Mouse (Mus musculus): Measurements from ENCODE around the gene Col19a1.

The Col19a1 gene

GRCm38 (mm10) chr1:24461305-24461887 is 125.9 kb downstream of the Col19a1 start:
- DNase-seq (ENCODE audit: low spot score in 2 of 2) = no peak

- no peak for DNase-seq (ENCODE audit: low spot score in 2 of 2)
These were observed 129.3 kb downstream of the Col19a1 start for GRCm38 (mm10) chr1:24458015-24458414.

DNA sequence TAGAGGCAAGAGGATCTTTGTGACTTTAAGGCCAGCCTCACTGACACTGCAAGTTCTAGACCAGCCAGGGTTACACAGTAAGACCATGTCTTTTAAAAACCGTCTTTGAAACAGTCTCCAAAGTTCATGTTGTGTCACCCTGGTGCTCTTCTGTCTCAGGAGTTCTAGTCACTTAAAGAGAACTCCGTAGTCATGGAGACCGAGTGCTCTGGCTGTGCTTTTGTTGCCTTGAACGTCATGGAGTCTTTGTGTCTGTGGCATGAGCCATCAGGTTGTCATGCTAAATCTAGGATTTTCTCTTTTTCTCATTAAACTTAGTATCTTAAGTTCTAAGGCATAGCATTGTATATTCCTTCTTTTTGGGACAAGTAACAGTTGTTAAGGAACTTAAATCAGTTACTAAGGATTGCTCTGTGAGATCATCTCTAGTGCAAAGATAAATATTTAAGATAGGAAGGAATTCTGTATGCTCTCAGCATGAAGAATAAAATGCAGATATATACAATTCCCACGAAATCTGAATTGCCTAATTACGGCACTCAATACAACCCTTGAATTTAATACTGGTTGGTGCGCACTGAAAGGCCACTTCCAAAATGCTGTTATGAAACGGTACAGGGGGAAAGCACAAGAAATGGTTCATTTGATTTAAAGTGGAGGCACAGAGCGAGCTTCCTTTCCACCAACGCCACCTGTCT is 134.6 kb downstream of the Col19a1 start:
- DNase-seq (ENCODE audit: low spot score in 2 of 2) = no peak

- DNase-seq (ENCODE audit: low spot score in 2 of 2) = peak in 1 of 2 experiments; percentile 10
These were observed 135.1 kb downstream of the Col19a1 start for GRCm38 (mm10) chr1:24452159-24452558.

- no peak for DNase-seq (ENCODE audit: low spot score in 2 of 2)
These were observed 149.8 kb downstream of the Col19a1 start for GRCm38 (mm10) chr1:24437425-24437824.

DNA sequence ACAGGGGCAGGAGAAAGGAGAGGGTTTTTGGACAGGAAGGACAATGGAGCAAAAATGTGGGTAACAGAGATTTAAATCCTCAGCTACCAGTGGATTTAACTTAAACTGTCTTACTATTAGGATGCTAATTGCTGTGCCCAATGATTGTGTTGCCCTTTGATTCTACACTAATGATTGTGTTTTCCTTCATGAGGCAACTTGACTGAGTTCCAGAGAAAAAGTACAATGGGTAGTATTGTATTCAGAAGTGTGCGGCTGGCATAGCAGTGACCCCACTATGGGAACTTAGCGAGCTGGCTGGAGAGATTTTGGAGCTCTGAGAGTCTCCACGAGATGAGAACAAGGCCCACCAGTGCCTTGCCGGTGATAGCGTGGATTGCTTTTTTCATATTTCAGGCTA is 159.0 kb downstream of the Col19a1 start:
- no peak for DNase-seq (ENCODE audit: low spot score in 2 of 2)

GRCm38 (mm10) chr1:24378125-24378821 is 209.0 kb downstream of the Col19a1 start:
- DNase-seq (ENCODE audit: low spot score in 2 of 2) = peak in 1 of 2 experiments; percentile 30

- DNase-seq (ENCODE audit: low spot score in 2 of 2) = no peak
These were observed 212.4 kb downstream of the Col19a1 start for GRCm38 (mm10) chr1:24374902-24375301.

DNA sequence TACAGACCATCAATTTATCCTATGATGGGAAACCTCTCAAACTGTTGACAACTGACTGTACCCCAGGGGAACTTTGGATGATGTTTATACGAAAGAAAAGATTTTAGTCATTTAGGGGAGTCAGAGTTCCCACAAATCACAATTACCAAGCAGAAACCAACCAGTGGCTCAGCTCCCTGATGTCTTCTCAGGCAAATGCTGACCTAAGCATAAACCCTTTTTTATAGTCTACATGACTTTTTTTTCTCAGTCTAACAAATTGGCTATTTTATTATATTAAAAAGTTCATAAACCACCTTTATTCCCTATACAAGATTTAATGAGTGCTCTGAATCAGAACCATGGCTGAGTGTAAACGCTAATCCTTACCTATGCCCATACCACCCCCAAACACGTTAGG is 213.6 kb downstream of the Col19a1 start:
- DNase-seq (ENCODE audit: low spot score in 2 of 2) = no peak

- DNase-seq (ENCODE audit: low spot score in 2 of 2) = no peak
These were observed 214.6 kb downstream of the Col19a1 start for GRCm38 (mm10) chr1:24372471-24373258.

- DNase-seq (ENCODE audit: low spot score in 2 of 2) = no peak
These were observed 219.4 kb downstream of the Col19a1 start for GRCm38 (mm10) chr1:24367570-24368517.

- no peak for DNase-seq (ENCODE audit: low spot score in 2 of 2)
These were observed 222.5 kb downstream of the Col19a1 start for GRCm38 (mm10) chr1:24364775-24365174.

DNA sequence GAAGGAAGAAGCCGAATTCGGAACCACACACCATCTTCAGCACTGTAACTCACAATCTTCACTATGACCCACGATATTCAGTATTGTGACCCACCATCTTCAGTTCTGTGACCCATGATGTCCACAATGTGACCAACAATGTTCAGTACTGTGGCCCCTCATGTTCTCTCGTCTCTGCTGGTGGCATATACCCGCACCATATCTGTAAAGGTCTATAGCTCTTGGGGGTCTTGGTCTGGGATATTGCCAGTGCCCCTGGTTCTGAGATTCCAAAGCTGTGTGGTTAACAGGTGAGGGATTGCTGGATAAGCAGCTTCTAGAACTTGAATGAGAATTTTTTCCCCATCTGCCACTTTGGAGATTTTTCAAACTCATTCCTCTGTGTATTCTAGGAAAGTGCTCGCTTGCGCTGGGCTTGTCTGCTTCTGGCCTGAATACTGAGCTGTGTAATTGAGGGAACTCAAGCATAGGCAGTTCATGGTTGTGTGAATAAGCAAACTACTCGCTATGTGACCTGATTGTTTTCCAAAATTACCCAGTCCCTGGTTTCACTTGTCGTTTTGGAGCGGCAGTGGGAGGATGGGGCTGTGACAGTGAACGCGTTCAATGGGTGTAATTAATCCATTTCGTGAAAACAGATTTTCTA is 225.2 kb downstream of the Col19a1 start:
- no peak for DNase-seq (ENCODE audit: low spot score in 2 of 2)

GRCm38 (mm10) chr1:24349462-24350217 is 237.6 kb downstream of the Col19a1 start:
- DNase-seq (ENCODE audit: low spot score in 2 of 2) = peak; percentile 12 to 58

GRCm38 (mm10) chr1:24347621-24348160 is 239.6 kb downstream of the Col19a1 start:
- no peak for DNase-seq (ENCODE audit: low spot score in 2 of 2)

GRCm38 (mm10) chr1:24337556-24338275 is 249.6 kb downstream of the Col19a1 start:
- DNase-seq (ENCODE audit: low spot score in 2 of 2) = no peak

DNA sequence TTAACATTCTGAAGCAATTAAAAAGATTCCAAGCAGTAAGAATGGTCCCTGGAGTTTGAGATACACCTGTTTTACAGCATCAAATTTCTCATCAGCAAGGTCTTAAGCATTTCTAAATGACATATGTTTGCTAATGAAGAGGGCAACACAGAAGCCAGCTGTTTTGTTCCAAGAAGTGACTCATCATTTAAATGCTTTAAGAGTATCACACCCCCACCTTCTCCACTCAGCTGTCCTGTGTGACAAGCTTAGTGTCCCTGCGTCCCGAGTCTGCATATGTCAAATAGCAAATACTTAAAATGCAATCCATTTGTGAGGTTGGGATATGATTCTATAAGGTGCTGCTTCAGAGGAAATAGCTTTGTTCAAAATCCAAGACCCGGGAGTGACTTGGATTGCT is 251.2 kb downstream of the Col19a1 start:
- no peak for DNase-seq (ENCODE audit: low spot score in 2 of 2)

DNA sequence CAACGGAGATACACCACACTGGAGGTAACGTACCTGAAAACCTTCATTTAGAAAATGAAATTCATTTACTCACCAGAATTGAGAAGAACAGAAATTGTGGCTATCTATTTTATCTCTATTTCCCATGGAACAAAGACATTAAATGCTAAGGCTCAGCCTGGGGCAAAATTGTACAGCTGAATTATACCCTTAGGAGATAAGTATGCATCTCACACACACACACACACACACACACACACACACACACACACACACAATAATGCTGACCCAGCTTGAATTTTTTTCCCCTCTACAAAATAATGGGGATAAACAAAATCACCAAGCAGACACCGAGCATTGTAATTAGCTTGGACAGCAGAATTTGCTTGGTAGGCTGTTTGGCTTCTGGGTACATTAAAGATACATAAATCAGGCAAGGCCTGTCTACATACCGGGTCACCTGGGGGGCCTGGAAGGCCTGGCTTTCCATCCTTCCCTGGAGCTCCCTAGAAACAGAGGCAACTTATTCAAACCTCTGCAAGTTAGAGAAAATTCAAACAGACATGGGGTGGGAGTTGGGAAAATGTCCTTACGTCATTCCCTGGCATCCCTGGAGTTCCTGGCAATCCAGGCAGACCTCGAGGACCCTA is 270.2 kb downstream of the Col19a1 start:
- no peak for DNase-seq (ENCODE audit: low spot score in 2 of 2)
